Mouse (Mus musculus): ENCODE measurements at regions not wholly inside any gene's neighbourhood (a gene's known extent, or its start where the extent isn't known, plus 50 kb on each side); places are given as distances from the start of the nearest gene placed in this dataset.
A peak's percentile ranks its signal among the peaks of the same experiment; 100 is the strongest.

- no peak for DNase-seq (ENCODE audit: low read depth)
Measured at GRCm38 (mm10) chr8:83837637-83838378, 62.1 kb upstream of the Adgrl1 start.

GRCm38 (mm10) chr8:83829851-83830250, 70.1 kb upstream of the Adgrl1 start:
- DNase-seq (ENCODE audit: low read depth) = no peak

- no peak for DNase-seq (ENCODE audit: low read depth)
Measured at GRCm38 (mm10) chr8:83824925-83825680, 74.8 kb upstream of the Adgrl1 start.

- no peak for DNase-seq (ENCODE audit: low read depth)
Measured at GRCm38 (mm10) chr8:83819086-83819485, 78.0 kb upstream of the Adgre5 start.

GRCm38 (mm10) chr8:83810651-83811050, 69.5 kb upstream of the Adgre5 start:
- no peak for DNase-seq (ENCODE audit: low read depth)

GRCm38 (mm10) chr8:83805612-83806011, 64.5 kb upstream of the Adgre5 start:
- DNase-seq (ENCODE audit: low read depth) = no peak

GRCm38 (mm10) chr8:83803312-83803711, 62.2 kb upstream of the Adgre5 start:
- peak; percentile 59 for DNase-seq (ENCODE audit: low read depth)

- no peak for DNase-seq (ENCODE audit: low read depth)
Measured at GRCm38 (mm10) chr8:83802506-83802905, 61.4 kb upstream of the Adgre5 start.

GRCm38 (mm10) chr8:83799607-83799950, 58.5 kb upstream of the Adgre5 start:
- peak; percentile 20 for DNase-seq (ENCODE audit: low read depth)

GRCm38 (mm10) chr8:83798881-83799606, 57.9 kb upstream of the Adgre5 start:
- peak; percentile 21 for DNase-seq (ENCODE audit: low read depth)

GRCm38 (mm10) chr8:83793491-83794238, 52.5 kb upstream of the Adgre5 start:
- no peak for DNase-seq (ENCODE audit: low read depth)

Data from naive thymus-derived CD4-positive, alpha-beta T cell, adult 2 months (primary cell).